Mouse (Mus musculus) adrenal gland, postnatal 25 days (tissue): ENCODE results near the gene Scrn3. TPM values are rescaled to one million over a fixed set of nuclear protein-coding genes. Genes with fewer than 3 reads are reported as not detected.

Source experiments
- DNase-seq: peaks from one replicate; pipeline ENCODE4 v3.0.0; 2021; ENCODE audit warnings: mixed read lengths
- total RNA-seq: library from RNA; stranded (reverse); gene quantifications from 2 replicates; pipeline ENCODE4 v1.2.3, GENCODE M21; 2021

The Scrn3 gene
- total RNA-seq, 1 experiment from 2014 or later: 29.1 TPM

DNA sequence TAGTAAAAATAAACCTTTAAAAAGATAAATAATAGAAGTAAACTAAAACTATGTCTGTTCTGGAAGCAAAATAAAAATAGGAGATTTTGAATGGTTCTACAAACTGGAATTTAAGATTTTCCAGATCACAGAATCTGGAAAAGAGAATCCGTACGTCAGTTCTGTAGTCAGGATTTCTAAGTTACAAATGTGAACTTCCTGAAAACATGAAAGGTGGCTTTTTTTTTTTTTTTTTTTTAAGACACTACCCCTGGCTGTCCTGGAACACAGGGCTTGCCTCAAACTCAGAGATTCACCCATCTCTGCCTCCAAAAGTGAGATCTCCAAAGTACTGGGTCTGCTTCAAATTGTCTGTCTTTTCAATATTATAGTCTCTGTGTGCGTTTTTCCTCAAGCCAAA is 1.9 kb downstream of the Scrn3 start:
- no peak for DNase-seq

GRCm38 (mm10) chr2:73317426-73317825 is 5.0 kb downstream of the Scrn3 start:
- DNase-seq: no peak

DNA sequence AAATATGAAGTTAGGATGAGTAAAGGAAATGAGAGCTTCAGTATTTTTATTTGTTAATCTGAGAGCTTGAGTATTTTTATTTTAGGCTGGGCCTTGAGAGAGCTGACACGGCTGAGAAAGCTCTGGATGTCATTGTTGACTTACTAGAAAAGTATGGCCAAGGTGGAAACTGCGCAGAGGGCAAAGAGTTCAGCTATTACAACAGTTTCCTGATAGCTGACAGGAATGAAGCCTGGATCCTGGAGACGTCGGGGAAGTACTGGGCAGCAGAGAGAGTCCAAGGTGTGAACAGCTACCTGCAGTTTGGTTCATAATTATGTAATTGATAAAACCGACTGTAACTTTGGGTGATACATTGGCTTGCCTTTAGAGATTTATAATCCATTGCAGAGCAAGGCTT is 6.8 kb downstream of the Scrn3 start:
- no peak for DNase-seq

GRCm38 (mm10) chr2:73322991-73323390 is 10.6 kb downstream of the Scrn3 start:
- DNase-seq: no peak

- DNase-seq: no peak
Observed at GRCm38 (mm10) chr2:73325871-73326270, 13.5 kb downstream of the Scrn3 start.

DNA sequence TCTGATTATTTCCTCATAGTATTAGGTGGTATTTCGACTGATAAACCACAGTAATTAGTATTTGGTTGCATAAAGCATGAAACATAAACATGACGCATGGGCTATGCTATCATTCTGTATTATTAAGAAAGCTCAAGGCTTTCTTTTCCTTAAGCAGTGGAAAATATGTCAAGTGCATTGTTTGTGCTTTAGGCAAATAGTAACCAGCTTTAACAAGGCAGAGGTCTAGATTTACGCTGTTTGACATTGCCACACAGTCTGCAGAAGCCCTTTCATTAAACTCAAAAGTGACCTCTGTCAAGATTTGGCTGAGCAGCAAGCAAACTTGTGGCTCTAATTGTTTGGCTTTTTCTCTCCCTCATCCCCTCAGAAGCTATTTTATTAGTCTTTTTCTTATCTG is 23.5 kb downstream of the Scrn3 start:
- no peak for DNase-seq

GRCm38 (mm10) chr2:73338415-73338814 is 26.0 kb downstream of the Scrn3 start:
- DNase-seq: no peak

DNA sequence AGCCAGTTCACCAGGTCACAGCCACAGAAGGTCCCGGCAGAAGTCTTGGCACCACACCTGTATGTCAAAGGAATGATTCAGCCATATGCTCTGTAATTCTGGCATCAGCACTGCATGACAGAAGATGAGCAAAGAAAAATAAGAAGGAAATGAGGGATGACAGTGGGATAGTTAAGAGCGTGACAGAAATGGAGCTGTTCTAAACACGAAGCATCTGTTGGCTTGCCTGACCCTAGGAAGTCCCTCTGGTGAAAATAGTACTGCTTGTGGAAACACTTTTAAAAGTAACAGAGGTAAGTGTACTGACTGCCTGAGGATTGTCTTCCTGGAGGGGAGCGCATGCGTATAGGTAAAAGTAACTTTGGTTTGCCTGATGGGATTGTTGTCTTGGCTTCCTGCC is 31.3 kb downstream of the Scrn3 start:
- DNase-seq: no peak

DNA sequence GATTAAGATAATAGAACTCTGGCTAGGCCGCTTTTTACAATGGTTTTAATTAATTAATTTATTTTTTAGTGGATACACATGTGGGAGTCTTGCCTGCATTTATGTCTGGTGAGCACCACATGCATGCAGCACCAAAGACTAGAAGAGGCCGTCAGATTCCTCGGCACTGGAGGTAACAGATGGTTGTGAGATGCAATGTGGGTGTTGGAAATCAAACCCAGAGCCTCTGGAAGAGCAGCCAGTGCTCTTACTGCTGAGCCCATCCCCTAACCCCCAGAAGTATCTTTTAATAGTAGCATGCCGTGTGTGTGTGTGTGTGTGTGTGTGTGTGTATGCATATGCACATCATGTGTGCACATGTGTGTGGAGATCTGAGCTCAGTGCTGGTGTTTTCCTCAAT is 32.8 kb downstream of the Scrn3 start:
- DNase-seq: no peak

DNA sequence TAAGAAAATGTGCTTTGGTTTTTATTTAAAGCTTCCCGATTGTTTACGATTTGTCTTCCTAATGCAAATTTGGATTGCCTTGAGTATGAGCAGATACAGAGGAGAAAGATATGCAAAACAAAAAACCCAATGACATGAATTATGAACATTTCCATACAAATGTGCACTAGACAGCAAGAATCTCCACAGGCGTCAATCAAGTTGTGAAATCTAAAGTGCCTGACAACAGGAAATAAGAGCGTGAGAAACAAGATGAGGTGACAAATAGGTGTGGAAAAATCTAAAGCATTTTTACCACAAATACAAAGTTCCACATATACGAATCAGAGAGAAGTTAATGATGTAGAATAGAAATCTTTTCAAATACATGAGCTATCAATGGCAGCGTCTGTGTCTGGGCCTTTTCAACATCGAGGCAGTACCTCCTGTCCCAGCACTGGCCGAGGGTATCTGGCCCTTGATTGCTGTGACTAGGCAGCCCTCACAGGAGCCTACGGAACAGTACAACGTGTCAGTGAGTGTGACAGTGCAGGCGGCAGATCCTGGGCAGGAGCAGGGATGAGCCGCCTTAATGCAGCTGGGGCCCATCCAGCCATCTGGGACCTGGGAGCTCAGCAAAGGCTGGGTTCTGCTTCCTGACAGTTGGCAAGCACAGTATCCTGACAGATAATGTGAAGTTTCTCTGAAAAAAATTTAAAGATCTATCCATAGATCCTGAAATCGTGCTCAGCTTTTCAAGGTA is 34.1 kb downstream of the Scrn3 start:
- no peak for DNase-seq

DNA sequence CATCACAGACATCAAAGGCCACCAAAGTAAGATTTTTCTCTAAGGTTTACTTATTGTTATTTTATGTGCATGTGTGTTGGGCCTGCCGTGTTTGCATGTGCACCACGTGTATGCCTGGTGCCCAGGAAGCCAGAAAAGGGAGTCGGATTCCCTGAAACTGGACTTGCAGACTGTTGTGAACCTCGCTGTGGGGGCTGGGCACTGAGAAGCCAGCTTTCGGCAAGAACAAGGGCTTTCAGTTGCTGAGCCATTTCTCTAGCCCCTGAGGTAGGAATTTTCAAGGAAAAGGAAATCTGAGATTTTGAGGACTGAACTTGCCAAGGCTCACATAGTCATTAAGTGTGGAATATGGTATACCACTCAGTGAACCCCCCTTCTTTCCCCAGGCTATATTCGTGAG is 34.7 kb downstream of the Scrn3 start:
- DNase-seq: no peak

- no peak for DNase-seq
Observed at GRCm38 (mm10) chr2:73347766-73348165, 35.4 kb downstream of the Scrn3 start.

DNA sequence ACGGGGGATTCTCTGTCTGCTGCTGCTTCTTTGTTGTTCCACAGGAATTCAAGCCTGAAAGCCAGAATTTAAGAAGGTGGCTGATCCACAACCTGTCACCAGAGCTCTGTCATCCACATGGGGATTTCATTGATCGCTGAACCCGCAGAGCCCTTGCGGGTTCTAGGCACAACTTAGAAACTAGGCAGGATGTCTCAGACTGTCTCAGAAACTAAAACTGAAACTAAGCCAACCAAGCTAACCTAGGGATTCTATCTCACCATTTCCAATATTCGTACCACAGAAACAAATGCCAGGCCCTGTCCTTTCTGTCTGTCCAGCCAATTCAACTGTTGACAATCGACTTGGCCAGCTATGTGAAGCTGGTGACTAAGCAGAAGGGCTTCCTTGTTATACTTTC is 35.8 kb downstream of the Scrn3 start:
- no peak for DNase-seq

DNA sequence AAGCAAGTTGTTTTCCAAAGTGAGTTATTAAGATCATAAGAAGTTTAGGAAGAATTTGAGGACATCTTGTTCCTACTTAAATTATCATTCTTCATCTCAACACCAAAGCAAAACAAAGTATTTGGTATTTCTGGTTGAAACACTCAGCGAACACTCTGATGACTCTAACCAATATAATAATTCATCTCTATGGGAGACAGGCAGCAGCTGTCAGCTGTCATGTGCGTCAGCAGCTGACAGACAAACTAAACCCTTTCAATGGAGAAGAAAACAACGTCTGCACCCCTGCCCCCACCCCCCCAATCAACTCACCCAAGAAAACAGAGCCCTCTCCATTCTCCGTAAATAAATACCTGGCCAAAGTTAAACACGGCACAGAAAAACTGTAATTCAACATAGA is 39.1 kb downstream of the Scrn3 start:
- no peak for DNase-seq

DNA sequence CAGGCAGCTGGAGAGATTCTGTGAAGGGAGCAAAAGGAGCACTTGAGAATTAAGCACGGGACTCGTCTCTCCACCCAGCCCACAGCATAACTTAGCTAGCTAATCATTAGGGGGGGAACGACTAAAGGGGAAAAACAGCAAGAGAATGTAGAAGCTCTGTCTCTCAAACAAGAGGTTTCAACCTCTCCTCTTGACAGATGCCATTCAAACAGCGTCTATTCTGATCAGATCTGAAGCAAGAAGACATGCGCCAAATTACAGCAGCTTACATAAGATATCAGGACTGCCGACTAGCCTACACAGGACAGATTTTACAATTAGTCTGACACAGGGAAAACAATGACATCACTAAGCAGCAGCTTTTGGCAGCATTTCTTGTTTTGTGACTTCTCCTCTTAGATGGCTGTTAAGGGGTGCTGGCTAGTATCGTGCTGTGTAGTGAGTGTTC is 39.5 kb downstream of the Scrn3 start:
- DNase-seq: no peak

GRCm38 (mm10) chr2:73357004-73357403 is 44.6 kb downstream of the Scrn3 start:
- DNase-seq: no peak

- no peak for DNase-seq
Observed at GRCm38 (mm10) chr2:73359941-73360340, 47.5 kb downstream of the Scrn3 start.

DNA sequence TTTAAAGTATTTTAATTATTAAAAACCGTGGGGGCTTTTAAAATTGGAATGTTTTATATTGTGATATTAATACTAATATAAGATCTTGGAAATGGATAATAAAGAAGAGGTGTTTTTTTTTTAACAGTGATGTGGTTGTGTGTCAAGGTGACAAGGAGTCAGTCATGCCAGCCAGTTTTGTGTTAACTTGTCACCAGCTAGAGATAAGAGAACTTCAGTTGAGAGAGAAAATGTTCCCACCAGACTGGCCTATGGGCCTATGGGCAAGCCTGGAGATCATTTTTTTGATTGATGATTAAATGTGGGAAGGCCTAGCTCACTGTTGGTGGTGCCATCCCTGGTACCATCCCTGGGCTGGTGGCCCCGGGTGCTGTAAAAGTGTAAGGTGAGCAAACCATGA is 48.1 kb downstream of the Scrn3 start:
- no peak for DNase-seq

DNA sequence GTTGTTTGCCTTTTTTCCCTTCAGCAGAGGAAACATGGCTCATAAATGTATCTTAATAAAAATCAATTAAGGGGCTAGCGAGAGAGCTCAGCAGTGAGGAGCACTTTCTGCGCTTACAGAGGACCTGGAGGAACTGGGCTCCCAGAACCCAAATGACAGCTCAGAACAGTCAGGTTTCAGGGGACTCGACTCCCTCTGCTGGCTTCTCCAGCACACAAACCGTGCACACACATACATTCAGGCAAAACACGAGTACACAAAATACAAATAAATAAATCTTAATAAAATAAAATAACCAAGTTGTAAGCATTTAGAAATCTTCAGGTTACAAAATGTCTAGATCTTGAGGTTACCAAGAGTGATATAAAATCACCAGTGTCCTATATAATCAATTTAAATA is 51.0 kb downstream of the Scrn3 start:
- no peak for DNase-seq

GRCm38 (mm10) chr2:73371530-73372335 is 59.3 kb downstream of the Scrn3 start:
- no peak for DNase-seq

GRCm38 (mm10) chr2:73378326-73378725 is 65.9 kb downstream of the Scrn3 start:
- no peak for DNase-seq

GRCm38 (mm10) chr2:73379656-73380055 is 67.3 kb downstream of the Scrn3 start:
- DNase-seq: no peak

GRCm38 (mm10) chr2:73380298-73380975 is 68.0 kb downstream of the Scrn3 start:
- no peak for DNase-seq
